8 mouse cellular contexts compared by ENCODE assay signal in the genomic region with DNA sequence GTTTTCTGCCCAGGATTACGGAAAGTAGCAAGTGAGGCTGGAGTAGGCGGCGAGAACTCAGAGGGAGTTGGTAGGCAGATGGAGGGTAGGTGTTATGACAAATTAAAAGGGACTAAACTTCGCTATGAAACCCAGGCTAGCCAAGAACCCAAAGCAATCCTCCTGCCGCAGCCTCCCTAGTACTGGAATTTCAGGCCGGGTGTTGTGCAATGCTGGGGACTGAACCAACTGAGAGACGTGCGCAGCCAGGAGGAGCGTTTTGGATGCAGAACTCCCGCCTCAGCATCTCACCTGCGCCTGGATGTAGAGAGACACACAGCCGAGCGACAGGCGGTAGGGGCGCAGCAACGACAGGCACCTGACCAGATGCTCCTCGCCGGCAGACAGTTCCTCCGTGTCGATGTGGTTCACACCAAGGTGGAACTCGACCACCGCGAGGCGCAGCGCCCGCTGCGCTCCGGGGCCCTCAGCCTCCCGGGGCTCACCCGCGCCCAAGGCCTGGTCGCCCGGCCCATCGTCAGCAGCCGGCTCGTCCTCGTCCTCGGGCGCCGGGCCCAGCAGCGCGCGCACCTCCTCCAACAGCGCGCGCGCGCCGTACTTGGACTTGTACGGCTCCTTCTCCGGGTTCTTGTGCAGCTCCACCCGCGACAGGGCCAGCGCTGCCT. TPM values are rescaled to one million over a fixed set of nuclear protein-coding genes. Genes with fewer than 3 reads are reported as not detected.
DNase-seq lines count a peak whose midpoint lies in the region; ATAC-seq and TF ChIP-seq lines count a peak whose summit lies in the region.

No protein-coding gene starts in this region.

- H3K27me3 ChIP-seq in kidney, adult 2 months (replicated peaks; ENCODE audit: control insufficient read depth, insufficient read depth, low read length), result no peaks in the 10 kb centered on the region
- H3K27me3 ChIP-seq in embryonic facial prominence, embryonic 14.5 days (replicated peaks; ENCODE audit: control insufficient read depth, insufficient read depth, low read length), result no peaks in the 10 kb centered on the region
- no peaks in the 10 kb centered on the region for H3K27me3 ChIP-seq in neural tube, embryonic 12.5 days (replicated peaks)

- WGBS in kidney, adult 2 months, result under 1% methylated on average over 54 of the region's 54 CpGs
- 2% methylated on average over 27 of the region's 54 CpGs for WGBS in embryonic facial prominence, embryonic 14.5 days
- 2% methylated on average over 54 of the region's 54 CpGs for WGBS in neural tube, embryonic 12.5 days

- peak overlapping the region; percentile 49; the same call in 1 of the 2 replicates for H3K27ac ChIP-seq in kidney, adult 2 months (ENCODE audit: insufficient read depth, low read depth, low read length)
- peak overlapping the region; percentile 82 for H3K27ac ChIP-seq in embryonic facial prominence, embryonic 14.5 days (replicated peaks; ENCODE audit: low read depth, low read length)
- peak overlapping the region; percentile 57; the same call in 1 of the 2 replicates for H3K27ac ChIP-seq in neural tube, embryonic 12.5 days

- no peak for TF ChIP-seq CTCF in kidney, adult 2 months (conservative IDR thresholded peaks at IDR 0.05; ENCODE audit: insufficient read depth, insufficient read length, low read depth, low read length)

- TF ChIP-seq POLR2A in kidney, adult 2 months (IDR thresholded peaks at IDR 0.05; ENCODE audit: low read depth, low read length), result no peak

- H3K4me2 ChIP-seq in embryonic facial prominence, embryonic 14.5 days (ENCODE audit: low read depth, low read length), result peak overlapping the region; percentile 92
- peak overlapping the region; percentile 93 for H3K4me2 ChIP-seq in neural tube, embryonic 12.5 days (replicated peaks)

- peaks cover 2% of the 10 kb centered on the region; the same call in 1 of the 2 replicates for H3K4me1 ChIP-seq in kidney, adult 2 months (ENCODE audit: control insufficient read depth, insufficient read depth, low read length)
- peaks cover 8% of the 10 kb centered on the region for H3K4me1 ChIP-seq in embryonic facial prominence, embryonic 14.5 days (ENCODE audit: control insufficient read depth, insufficient read depth, low read length)
- H3K4me1 ChIP-seq in neural tube, embryonic 12.5 days, result peaks cover 16% of the 10 kb centered on the region

- H3K9me3 ChIP-seq in embryonic facial prominence, embryonic 14.5 days (ENCODE audit: control insufficient read depth, low read length), result no peaks in the 10 kb centered on the region
- no peaks in the 10 kb centered on the region for H3K9me3 ChIP-seq in neural tube, embryonic 12.5 days

- peak overlapping the region; percentile 80 for H3K9ac ChIP-seq in embryonic facial prominence, embryonic 14.5 days (ENCODE audit: low read depth, low read length)
- H3K9ac ChIP-seq in neural tube, embryonic 12.5 days, result peak overlapping the region; percentile 88

- peak; percentile 74 for ATAC-seq in embryonic facial prominence, embryonic 14.5 days (ENCODE audit: low read depth)
- ATAC-seq in neural tube, embryonic 12.5 days (ENCODE audit: low FRiP score, low read depth), result peak; percentile 79

- H3K36me3 ChIP-seq in kidney, adult 2 months (ENCODE audit: control insufficient read depth, insufficient read depth, low read length), result no peaks in the 10 kb centered on the region; the same call in 1 of the 2 replicates
- H3K36me3 ChIP-seq in embryonic facial prominence, embryonic 14.5 days (ENCODE audit: control insufficient read depth, insufficient read depth, low read length), result peaks cover 38% of the 10 kb centered on the region
- peaks cover 54% of the 10 kb centered on the region for H3K36me3 ChIP-seq in neural tube, embryonic 12.5 days

- H3K4me3 ChIP-seq in kidney, adult 2 months (ENCODE audit: insufficient read depth, low read depth, low read length), result peak overlapping the region; percentile 83
- H3K4me3 ChIP-seq in embryonic facial prominence, embryonic 14.5 days (ENCODE audit: low read depth, low read length), result peak overlapping the region; percentile 81
- H3K4me3 ChIP-seq in neural tube, embryonic 12.5 days, result peak overlapping the region; percentile 97

- no peak for DNase-seq in kidney, adult 2 months
- DNase-seq in kidney, adult 11 months, result no peak
- DNase-seq in ES-CJ7 (ENCODE audit: low read depth, low spot score), result peak; percentile 59
- peak; percentile 8 for DNase-seq in embryonic facial prominence, embryonic 14.5 days (ENCODE audit: low spot score)
- DNase-seq in layer of hippocampus, adult 9-11 months, result peak; percentile 59
- no peak for DNase-seq in gastrocnemius, postnatal 25 days
- DNase-seq in gastrocnemius, postnatal 4 days (ENCODE audit: low spot score in 2 of 2), result no peak

RNA-seq across cellular contexts. Expression of a gene that starts 0.5 kb away (rescaled TPM):
- 31.0 and 36.1 TPM in 2 replicates for polyA plus RNA-seq in kidney, adult 2 months (2012; rRNA removed)
- 43.1 and 45.4 TPM in 2 replicates for polyA plus RNA-seq in embryonic facial prominence, embryonic 14.5 days (2014; fragmentation: Nextera tagmentation; extraction: Ambion mirVana)
- polyA plus RNA-seq in neural tube, embryonic 12.5 days (2016; fragmentation: Nextera tagmentation; extraction: Ambion mirVana), result 72.8 and 73.8 TPM in 2 replicates
- total RNA-seq in gastrocnemius, postnatal 25 days (2021), result 10 to 100 TPM; 22.5 to 26.7 TPM
- total RNA-seq in gastrocnemius, postnatal 4 days (2021), result 10 to 100 TPM; 29.4 to 31.0 TPM

RNA-seq across cellular contexts. Expression of a gene that starts 24.3 kb away (rescaled TPM):
- 6.8 and 9.3 TPM in 2 replicates for polyA plus RNA-seq in kidney, adult 2 months (2012; rRNA removed)
- 25.8 and 27.2 TPM in 2 replicates for polyA plus RNA-seq in embryonic facial prominence, embryonic 14.5 days (2014; fragmentation: Nextera tagmentation; extraction: Ambion mirVana)
- 23.6 and 23.8 TPM in 2 replicates for polyA plus RNA-seq in neural tube, embryonic 12.5 days (2016; fragmentation: Nextera tagmentation; extraction: Ambion mirVana)
- total RNA-seq in gastrocnemius, postnatal 25 days (2021), result 10 to 100 TPM; 24.8 to 28.4 TPM
- total RNA-seq in gastrocnemius, postnatal 4 days (2021), result 10 to 100 TPM; 34.9 to 41.2 TPM

RNA-seq across cellular contexts. Expression of a gene that starts 50.6 kb away (rescaled TPM):
- 20.8 and 34.2 TPM in 2 replicates for polyA plus RNA-seq in kidney, adult 2 months (2012; rRNA removed)
- 32.4 and 38.8 TPM in 2 replicates for polyA plus RNA-seq in embryonic facial prominence, embryonic 14.5 days (2014; fragmentation: Nextera tagmentation; extraction: Ambion mirVana)
- polyA plus RNA-seq in neural tube, embryonic 12.5 days (2016; fragmentation: Nextera tagmentation; extraction: Ambion mirVana), result 5.9 and 6.9 TPM in 2 replicates
- total RNA-seq in gastrocnemius, postnatal 25 days (2021), result 10 to 100 TPM; 13.0 to 14.3 TPM
- 10 to 100 TPM; 16.2 to 16.7 TPM for total RNA-seq in gastrocnemius, postnatal 4 days (2021)

Comparison
In these comparisons a context has a peak if more than half of its experiments do, and no peak if none do; other contexts are left out.
1. DNase-seq: peak in ES-CJ7 (single experiment), embryonic facial prominence, embryonic 14.5 days (single experiment) and layer of hippocampus, adult 9-11 months (single experiment); none in kidney, adult 2 months (single experiment), kidney, adult 11 months (single experiment), gastrocnemius, postnatal 25 days (single experiment) and gastrocnemius, postnatal 4 days (0 of 2).
2. Peak in every context shown above with its lines, with median percentiles within 50 percentile points of each other: H3K27ac ChIP-seq and H3K4me3 ChIP-seq.